Mouse (Mus musculus): ENCODE data around the gene Rdh8.

Gene Rdh8

GRCm38 (mm10) chr9:20837184-20837947 is 19.1 kb downstream of the Rdh8 start:
- CTCF ChIA-PET = no interaction called here

GRCm38 (mm10) chr9:20838931-20839330 is 20.6 kb downstream of the Rdh8 start:
- CTCF ChIA-PET = no interaction called here

- CTCF ChIA-PET = no interaction called here
These were observed 23.9 kb downstream of the Rdh8 start for GRCm38 (mm10) chr9:20842211-20842610.

GRCm38 (mm10) chr9:20842670-20843069 is 24.4 kb downstream of the Rdh8 start:
- CTCF ChIA-PET = no interaction called here

GRCm38 (mm10) chr9:20850179-20850578 is 31.9 kb downstream of the Rdh8 start:
- CTCF ChIA-PET = no interaction called here

- CTCF ChIA-PET = no interaction called here
These were observed 38.8 kb downstream of the Rdh8 start for GRCm38 (mm10) chr9:20857131-20857530.

GRCm38 (mm10) chr9:20859926-20860325 is 41.6 kb downstream of the Rdh8 start:
- CTCF ChIA-PET = no interaction called here

- CTCF ChIA-PET = no interaction called here
These were observed 43.5 kb downstream of the Rdh8 start for GRCm38 (mm10) chr9:20861821-20862220.

- CTCF ChIA-PET = no interaction called here
These were observed 43.9 kb downstream of the Rdh8 start for GRCm38 (mm10) chr9:20862225-20862624.

GRCm38 (mm10) chr9:20866879-20867278 is 48.6 kb downstream of the Rdh8 start:
- CTCF ChIA-PET = no interaction called here

GRCm38 (mm10) chr9:20868448-20869001 is 50.2 kb downstream of the Rdh8 start, which contains the start of gene A230050P20Rik:
Gene A230050P20Rik (plus strand): TSS chr9:20868642.
- CTCF ChIA-PET = no interaction called here

- CTCF ChIA-PET = no interaction called here
These were observed 50.9 kb downstream of the Rdh8 start for GRCm38 (mm10) chr9:20869246-20869645.

- CTCF ChIA-PET = no interaction called here
These were observed 52.2 kb downstream of the Rdh8 start for GRCm38 (mm10) chr9:20870211-20871173.

- CTCF ChIA-PET = no interaction called here
These were observed 54.7 kb downstream of the Rdh8 start for GRCm38 (mm10) chr9:20872991-20873390.

- CTCF ChIA-PET = no interaction called here
These were observed 55.2 kb downstream of the Rdh8 start for GRCm38 (mm10) chr9:20873521-20873920.

GRCm38 (mm10) chr9:20875021-20875790 is 56.9 kb downstream of the Rdh8 start:
- CTCF ChIA-PET = no interaction called here

All from spleen, embryonic (tissue).